Mouse (Mus musculus) lung, postnatal 25 days (tissue): Measurements from ENCODE around the gene Syngr2.
"Not testable (repeated sequence)": the region's sequence is repeated elsewhere in the genome, so short reads cannot be mapped to it uniquely, and the experiment has no call there.

Experiments used
- DNase-seq: peaks from one replicate; pipeline ENCODE4 v3.0.0; 2022; ENCODE audit warnings: low spot score

Syngr2 gene

GRCm38 (mm10) chr11:117781199-117781821 lies 28.2 kb upstream of the Syngr2 start:
- DNase-seq, result peak; percentile 83

GRCm38 (mm10) chr11:117781993-117782704 lies 27.3 kb upstream of the Syngr2 start, which contains the start of the genes Tmc8 and Tmc6:
Gene Tmc8, plus strand, starts transcription at chr11:117782076.
Gene Tmc6, minus strand, starts transcription at chr11:117782198.
- DNase-seq, result peak; percentile 59

GRCm38 (mm10) chr11:117782705-117783034 lies 26.8 kb upstream of the Syngr2 start:
- no peak for DNase-seq

- DNase-seq, result peak; percentile 73
Observed at GRCm38 (mm10) chr11:117783089-117783488, 26.4 kb upstream of the Syngr2 start.

GRCm38 (mm10) chr11:117783683-117784309 lies 25.7 kb upstream of the Syngr2 start:
- DNase-seq, result no peak

GRCm38 (mm10) chr11:117786294-117786693 lies 23.2 kb upstream of the Syngr2 start:
- peak; percentile 74 for DNase-seq

- DNase-seq, result not testable (repeated sequence)
Observed at GRCm38 (mm10) chr11:117788481-117788880, 21.0 kb upstream of the Syngr2 start.

GRCm38 (mm10) chr11:117790286-117790685 lies 19.2 kb upstream of the Syngr2 start:
- peak; percentile 78 for DNase-seq

GRCm38 (mm10) chr11:117790703-117791440 lies 18.6 kb upstream of the Syngr2 start:
- no peak for DNase-seq

GRCm38 (mm10) chr11:117791441-117791761 lies 18.1 kb upstream of the Syngr2 start:
- DNase-seq, result no peak

GRCm38 (mm10) chr11:117792281-117792888 lies 17.1 kb upstream of the Syngr2 start:
- peak; percentile 91 for DNase-seq

GRCm38 (mm10) chr11:117794035-117794551 lies 15.4 kb upstream of the Syngr2 start:
- no peak for DNase-seq

GRCm38 (mm10) chr11:117796954-117797353 lies 12.5 kb upstream of the Syngr2 start:
- no peak for DNase-seq

- DNase-seq, result no peak
Observed at GRCm38 (mm10) chr11:117797511-117798159, 11.8 kb upstream of the Syngr2 start, which contains the start of gene 6030468B19Rik. Gene 6030468B19Rik, plus strand, starts transcription at chr11:117797660.

- DNase-seq, result no peak
Observed at GRCm38 (mm10) chr11:117798160-117798541, 11.3 kb upstream of the Syngr2 start.

GRCm38 (mm10) chr11:117799174-117799573 lies 10.3 kb upstream of the Syngr2 start:
- DNase-seq, result no peak

- DNase-seq, result no peak
Observed at GRCm38 (mm10) chr11:117800038-117800437, 9.4 kb upstream of the Syngr2 start.

- DNase-seq, result no peak
Observed at GRCm38 (mm10) chr11:117801650-117802049, 7.8 kb upstream of the Syngr2 start.

- no peak for DNase-seq
Observed at GRCm38 (mm10) chr11:117803166-117803688, 6.2 kb upstream of the Syngr2 start.

- no peak for DNase-seq
Observed at GRCm38 (mm10) chr11:117806781-117807180, 2.7 kb upstream of the Syngr2 start.
